Mouse (Mus musculus) left cerebral cortex, postnatal 36 days (tissue): ENCODE results near the gene Hsd17b11. TPM values are rescaled to one million over a fixed set of nuclear protein-coding genes. Genes with fewer than 3 reads are reported as not detected.
"Not testable (repeated sequence)": the region's sequence is repeated elsewhere in the genome, so short reads cannot be mapped to it uniquely, and the experiment has no call there.

ENCODE experiments used
- DNase-seq, 2 experiments: peaks; one replicate each; pipeline ENCODE4 v3.0.0; 2021 to 2022; ENCODE audit warnings: low spot score in 2 of 2, mixed read lengths in 1 of 2
- intact Hi-C: fragments of 180-260 bp; cut with DNase I; formaldehyde crosslinking; loops from one replicate; pipeline ENCODE4 v1.15.1; 2025
- total RNA-seq, 2 experiments: library from RNA; stranded (reverse); gene quantifications; 2 replicates each; pipeline ENCODE4 v1.2.3; 2021

Hsd17b11 gene
- total RNA-seq, 2 experiments from 2014 or later: 42.5 to 46.7 TPM

DNA sequence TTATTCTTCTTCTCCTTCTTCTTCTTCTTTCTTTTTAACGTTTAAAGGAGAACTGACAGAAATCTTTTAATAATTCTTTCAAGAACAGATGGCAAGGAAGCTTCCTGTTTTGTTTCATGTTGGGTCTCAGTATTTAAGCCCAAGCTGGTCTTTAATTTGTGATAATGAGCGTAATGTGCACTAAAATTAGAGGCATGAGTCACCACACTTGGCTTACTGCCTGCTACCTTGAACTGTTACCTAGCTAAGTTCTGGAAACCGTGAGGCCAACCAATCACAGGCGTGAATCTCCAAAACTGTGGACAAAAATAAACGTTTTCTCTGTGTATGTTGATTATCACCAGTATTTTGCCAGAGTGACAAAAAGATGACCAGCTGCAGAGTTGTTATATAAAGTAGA lies 23.0 kb downstream of the Hsd17b11 start:
- intact Hi-C loops: no loop called here
- no peak for DNase-seq

DNA sequence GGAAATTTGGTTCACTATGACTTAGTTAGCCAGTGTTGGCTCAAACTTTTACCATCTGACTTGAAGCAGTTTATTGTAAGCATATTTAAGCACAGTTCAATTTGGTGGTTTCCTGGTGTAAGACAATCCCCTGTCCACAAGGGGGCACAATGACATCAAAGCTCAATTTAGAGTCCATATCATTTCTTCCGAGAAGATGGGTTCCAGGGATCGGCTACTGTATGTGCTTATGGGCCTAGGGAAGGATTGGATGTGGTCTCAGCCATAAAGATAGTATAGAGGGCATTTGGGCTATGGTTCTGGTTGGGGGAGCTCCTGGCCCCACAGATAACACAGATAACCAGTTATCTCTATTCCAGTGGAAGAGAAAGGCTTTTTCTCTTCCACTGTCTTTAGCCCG lies 26.5 kb downstream of the Hsd17b11 start:
- intact Hi-C loops: no loop called here
- no peak for DNase-seq

DNA sequence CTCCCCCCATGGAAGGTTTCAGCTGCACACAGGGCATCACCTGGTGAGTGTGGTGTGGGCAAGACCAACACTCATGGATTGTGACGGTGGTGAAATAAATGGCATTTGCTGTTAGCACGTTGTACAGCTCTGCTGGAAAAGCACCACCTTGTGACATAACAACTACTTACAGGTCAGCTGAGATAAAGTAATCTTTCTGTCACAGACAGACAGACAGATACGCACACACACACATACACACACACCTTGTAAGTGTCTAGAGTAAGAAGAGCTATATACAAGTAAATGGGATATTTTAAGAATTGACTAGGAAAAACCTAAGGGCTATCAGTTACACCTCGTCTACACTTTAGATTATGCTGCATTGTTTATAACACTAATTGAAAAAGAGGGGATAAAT lies 27.1 kb downstream of the Hsd17b11 start:
- intact Hi-C loops: loop anchor here (5.0 kb wide), 1 partner anchor 343 kb away; no protein-coding TSS in a partner anchor
- no peak for DNase-seq

DNA sequence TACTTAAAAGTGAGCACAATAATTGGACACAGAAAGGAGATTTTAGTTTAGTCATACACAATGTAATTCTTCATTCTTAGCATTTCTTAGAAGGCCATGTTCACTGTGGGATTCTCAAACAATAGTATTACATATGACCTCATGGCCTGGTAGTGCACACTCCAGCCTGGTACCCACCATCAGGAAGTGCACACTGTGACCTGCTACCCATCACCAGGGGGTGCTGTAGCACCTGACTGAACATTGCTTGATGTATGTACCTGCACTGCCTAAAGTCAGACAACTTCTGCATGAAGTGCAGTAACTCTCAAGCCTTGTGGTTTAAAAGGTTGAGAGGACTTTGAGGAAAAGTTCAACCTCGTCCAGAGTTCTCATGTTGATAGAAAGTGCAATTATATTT lies 28.1 kb downstream of the Hsd17b11 start:
- intact Hi-C loops: loop anchor here (5.0 kb wide), 1 partner anchor 344 kb away; no protein-coding TSS in a partner anchor
- DNase-seq: no peak

DNA sequence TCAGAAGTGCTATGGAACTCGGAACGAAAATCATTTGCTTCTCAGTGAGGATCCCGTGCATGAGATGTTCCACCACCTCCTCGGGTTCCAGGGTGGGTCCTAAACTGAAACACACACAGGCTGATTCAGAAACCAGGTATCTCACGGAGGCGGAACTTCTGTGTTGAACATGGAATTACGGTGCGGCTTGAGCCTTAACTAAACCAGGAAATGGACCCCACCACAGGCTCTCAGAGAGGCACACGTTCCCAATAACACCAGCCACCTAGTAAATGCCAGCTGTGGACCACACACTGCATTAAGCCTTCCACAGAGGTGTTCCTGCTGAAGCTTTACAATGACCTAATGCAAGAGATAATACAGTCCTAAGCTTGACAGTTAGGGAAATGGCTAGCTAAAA lies 28.9 kb downstream of the Hsd17b11 start:
- no peak for DNase-seq
- intact Hi-C loops: loop anchor here (5.0 kb wide), 1 partner anchor 344 kb away; no protein-coding TSS in a partner anchor

DNA sequence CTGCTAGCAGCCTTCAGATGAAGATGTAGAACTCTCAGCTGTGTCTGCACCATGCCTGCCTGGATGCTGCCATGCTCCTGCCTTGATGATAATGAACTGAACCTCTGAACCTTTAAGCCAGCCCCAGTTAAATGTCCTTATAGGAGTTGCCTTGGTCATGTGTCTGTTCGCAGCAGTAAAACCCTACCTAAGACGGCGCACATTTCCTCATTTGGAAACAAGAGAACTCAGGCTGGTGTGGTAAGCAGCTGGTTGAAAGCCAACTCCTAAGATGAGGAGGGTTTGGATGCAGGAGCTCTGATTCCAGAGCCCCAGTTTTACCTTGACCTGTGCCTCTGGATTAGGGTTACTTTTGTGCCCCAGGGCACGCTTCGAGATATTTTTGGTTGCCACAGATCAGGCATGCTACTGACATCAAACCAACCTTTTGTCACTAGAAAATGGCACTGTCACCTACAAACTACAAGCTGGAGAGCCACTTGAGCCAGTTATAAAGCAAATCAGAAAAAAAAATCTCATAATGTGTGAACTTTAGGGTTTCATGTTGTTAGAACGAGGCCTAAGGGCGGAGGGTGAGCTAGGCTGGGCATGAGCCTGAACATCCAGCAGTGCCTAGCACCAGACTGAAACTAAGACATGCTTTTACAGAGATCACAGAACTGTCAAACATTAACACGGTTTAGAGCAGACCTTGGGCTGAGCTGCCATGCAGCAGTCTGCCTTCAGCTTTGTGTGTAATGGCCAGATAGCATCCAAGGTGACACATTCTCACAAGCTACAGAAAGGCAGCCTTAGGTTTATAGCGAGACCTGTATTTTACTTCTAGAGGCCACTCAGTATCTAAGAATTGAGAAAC lies 40.8 kb downstream of the Hsd17b11 start:
- DNase-seq: no peak
- intact Hi-C loops: no loop called here

DNA sequence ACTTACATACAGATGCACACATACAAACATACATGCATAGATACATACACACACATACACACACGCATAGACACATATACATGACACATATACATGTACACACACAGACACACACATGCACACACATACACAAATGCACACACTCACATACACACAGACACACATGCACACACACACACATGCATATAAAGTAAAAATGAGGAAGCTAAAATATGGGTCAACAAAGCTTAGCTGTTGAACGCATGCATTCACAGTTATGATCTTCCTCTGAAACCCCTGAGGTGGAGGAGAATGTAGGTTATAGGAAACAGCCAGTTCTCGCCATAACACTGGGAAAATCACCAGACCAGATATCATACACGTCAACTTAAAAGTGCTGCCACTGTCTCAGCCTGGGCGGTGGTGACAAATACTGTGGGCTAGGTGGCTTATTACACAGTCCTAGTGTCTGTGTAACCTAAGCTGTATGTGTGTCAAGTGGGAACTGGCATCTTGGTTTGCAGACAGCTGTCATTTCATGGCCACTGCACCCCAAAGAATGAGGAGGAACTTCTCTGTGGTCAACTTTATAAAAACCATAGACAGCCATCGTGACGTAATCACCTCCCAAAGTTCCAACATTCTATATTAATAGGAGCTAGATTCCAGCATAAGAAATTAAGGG lies 43.7 kb downstream of the Hsd17b11 start:
- intact Hi-C loops: no loop called here
- DNase-seq: no peak

DNA sequence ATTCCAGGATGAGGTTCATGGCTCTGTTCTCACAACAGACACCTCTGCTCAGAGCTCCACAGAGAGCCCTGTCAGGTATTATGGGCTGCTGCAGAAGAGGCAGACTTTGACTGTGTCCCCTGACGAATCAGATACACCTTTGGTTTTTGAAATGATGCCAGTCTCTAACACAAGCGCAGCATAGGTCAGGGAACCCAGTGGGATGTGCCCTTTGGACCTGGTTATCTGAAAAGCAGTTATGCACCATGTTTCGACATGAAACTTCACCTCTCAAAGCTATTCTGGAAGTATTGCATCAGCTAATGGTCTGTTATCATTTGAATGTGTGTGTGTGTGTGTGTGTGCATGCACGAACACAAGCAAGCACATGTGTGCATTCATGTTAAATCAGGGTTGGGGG lies 44.4 kb downstream of the Hsd17b11 start, which contains the start of gene Hsd17b13:
Gene Hsd17b13 (minus strand): TSS at position 114 of the 400 bp plus-strand sequence.
- intact Hi-C loops: no loop called here
- DNase-seq: no peak

DNA sequence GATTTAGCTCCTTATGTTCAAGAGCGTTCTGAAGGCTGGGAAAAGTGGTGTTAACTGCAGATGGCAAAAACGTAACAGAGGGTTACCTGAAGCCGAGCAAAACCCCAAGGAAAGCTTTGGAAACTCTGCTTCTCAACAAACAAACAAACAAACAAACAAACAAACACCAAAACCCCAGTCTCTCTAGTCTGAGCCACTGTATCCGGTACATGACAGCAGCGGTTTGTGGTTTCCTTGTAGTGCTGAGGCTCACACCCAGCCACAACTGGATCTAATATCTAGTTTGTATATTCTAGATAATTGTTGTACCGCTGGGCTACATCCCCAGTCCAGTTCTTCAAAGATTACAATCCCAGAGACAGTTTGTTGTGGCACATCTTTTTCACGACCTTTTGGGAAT lies 46.0 kb downstream of the Hsd17b11 start:
- DNase-seq: no peak
- intact Hi-C loops: no loop called here

DNA sequence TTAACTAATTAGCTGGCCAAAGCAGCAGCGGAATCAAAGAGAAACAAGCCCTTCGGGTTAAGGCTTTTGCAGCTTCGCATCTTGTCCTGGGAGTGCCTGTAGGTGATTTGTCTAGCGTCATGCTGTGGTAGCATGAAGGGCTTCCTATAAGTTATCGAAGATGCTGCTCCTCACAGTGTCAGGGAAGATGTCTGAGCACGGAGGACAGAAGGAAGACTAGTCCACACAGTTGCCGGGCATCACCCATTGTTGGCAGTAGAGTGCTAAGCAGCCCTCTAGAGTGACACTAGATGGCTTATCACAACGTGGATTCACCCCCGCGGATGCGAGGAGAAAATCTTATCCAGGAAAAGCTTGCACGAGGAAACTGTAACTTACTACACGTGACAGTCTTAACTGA lies 48.9 kb downstream of the Hsd17b11 start:
- DNase-seq: no peak
- intact Hi-C loops: no loop called here

DNA sequence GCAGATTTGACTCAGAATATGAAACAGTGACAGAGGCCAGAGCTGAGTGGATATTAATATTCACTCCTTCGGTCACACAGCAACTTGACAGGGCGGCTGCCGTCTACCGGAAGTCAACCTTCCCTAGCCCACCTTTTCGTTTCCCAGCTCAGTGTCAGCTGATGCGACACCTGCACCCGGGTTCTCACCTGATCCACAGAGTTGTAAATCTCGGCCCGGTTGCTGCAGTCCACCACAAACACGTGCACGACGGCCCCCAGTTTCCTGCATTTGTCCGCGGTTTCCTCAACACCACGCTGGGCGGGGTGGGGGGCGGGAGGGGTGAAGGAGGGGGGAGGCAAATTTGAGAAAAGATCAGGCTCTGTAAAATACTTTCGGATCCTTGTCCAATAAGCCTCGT lies 49.3 kb downstream of the Hsd17b11 start:
- no peak for DNase-seq
- intact Hi-C loops: no loop called here

DNA sequence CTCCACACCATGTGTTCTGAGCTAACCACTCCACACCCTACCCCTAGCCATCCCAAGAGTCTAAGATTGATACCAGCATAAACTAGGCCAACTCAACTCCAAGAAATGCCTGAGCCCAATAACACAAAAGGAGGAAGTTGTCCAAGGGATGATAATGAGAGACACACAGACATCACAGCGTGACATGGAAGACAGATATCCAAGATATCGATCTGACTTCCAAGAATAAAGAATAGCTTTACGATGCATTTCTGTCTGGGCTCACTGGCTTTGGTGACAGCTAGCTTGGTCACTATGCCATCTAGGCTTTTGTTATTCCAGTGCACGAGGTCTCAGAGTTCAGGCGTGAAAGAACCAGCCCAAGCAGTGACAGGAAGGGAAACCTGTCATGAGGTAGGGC lies 50.7 kb downstream of the Hsd17b11 start:
- intact Hi-C loops: no loop called here
- no peak for DNase-seq

DNA sequence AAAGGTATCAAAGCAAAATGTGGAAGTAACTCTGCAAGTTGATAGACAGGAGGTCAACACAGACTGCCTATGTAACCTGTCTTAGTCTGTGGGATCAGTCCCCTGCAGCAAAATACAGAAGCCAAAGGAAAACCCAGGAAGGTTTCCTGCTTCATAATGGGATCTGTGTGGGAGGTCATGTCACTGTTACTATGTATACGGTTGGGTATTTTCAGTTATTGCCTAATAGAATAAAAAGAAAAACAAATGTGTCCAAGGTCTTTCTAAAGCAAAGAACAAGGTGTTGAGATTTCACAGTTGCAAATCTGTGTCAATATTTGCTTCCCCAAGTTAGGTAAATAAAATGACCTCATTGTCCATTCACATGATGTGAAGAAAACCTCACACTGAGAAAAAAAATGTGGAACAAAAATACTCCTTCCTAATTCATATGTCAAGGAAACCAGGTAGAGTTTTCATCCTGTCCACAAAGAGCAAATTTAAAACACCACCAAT lies 58.7 kb downstream of the Hsd17b11 start:
- DNase-seq: no peak
- intact Hi-C loops: no loop called here

DNA sequence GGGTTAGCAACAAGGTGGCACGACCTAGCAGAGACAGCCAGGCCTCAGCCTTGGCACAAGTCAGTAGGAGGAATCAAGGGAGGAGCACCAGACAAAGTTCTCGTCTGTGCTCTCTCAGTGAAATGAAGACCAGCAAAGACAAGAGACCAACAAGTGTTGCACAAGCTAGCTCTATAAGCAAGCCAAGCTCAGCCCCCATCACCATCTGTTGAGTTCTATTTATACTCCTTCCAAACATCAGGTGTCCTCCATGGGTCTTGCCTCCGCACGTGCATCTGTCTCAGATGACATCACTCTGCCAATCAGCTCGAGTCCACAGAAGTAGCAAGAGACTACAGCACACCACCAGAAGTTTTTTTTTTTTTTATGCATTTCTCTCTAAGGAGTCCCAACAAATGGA lies 67.1 kb downstream of the Hsd17b11 start:
- no peak for DNase-seq
- intact Hi-C loops: no loop called here

DNA sequence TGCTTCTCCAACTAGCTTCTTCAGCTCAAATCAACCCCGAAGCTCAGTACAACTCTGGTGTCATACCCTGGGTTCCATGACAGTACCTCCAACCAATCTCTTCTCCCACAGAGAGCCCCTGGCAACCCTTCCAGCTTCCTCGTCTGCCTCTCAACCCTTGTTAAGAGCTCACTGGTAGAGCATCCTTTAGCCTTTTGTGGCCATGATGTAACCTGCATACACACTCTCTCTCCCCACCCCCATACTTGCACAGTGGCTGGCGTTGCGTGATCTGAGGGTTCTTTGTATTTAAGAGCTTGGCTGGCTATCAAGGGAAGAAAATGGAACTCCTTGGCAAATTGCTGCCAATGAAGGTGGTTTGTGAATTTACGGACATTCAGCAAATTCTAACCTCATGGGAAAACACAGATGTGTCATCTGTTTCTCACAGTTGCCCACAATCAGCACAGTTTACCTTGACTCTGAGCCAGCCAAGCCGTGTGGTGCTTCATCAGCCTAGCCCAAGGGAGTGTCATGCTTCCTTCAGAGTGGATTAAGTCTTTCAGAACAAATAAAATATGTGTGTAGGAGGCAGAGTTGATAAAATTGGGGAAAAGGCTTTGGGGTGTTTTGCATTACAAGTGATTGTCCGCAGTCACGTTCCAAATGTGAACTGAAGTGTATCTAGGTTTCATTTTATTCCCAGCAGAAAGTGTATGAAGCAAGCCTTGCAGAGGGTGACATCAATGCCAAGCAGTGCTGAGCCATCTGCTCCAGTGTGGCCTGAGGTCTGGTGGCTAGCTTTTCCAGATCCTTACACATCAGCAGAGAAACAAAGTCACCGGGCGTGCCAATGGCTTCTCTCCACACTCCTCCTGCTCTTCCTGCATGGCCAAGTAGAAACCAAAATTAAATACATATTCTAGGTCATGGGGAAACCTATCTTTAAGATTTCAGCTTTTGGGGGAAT lies 68.3 kb downstream of the Hsd17b11 start:
- intact Hi-C loops: no loop called here
- no peak for DNase-seq

DNA sequence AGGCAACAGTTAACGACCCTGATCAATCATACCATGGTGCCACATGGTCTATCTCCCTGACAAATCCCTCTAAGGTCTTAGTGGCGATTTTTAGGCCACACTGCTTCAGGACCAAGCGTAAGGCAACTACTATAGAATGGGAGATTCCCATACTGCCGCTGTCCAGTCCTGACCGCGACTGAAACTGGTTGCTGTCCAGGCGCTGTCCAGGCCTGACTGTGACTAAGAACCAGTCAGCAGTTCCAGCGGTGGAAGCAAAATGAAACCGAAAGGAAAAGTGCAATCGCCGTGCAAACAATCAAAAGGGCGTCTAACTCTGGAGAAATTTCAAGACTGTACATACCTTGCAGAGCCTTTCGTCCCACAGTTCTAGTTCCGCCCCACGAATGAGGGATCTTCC lies 71.6 kb downstream of the Hsd17b11 start:
- intact Hi-C loops, DNase-seq: not testable (repeated sequence)

DNA sequence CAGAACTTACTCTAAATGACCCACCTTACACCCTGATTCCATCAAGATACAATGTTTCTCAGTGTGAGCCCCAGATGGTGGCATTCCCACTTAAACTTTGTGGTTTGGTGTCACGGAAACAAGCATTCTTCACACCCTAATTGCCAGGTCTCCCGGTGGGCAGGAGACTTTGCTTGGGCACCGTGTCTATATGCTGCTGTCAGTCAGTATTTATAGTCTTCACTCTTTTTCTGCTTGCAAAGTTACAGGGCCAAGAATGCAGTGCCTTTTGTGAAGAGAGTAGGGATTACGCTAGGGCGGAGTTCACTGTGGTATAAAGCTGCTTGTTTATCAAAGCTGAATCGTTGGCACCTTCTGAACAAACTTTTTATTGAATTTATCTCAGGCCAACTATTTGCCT lies 78.5 kb downstream of the Hsd17b11 start:
- DNase-seq: no peak
- intact Hi-C loops: no loop called here

DNA sequence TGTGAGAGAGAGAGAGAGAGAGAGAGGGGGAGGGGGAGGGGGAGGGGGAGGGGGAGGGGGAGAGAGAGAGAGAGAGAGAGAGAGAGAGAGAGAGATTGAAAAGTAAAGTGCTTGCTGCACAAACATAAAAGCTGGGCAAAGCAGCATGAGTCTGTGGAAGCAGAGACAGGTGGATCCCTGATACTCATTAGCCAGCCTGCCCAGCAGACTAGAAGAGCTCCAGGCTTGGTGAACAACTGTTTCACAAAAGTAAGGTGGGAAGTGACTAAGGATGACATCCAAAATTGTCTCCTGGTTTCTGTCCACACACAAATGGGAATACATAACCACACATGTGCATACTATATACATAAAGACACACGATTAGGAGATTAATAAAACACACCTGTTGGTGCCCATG lies 81.9 kb downstream of the Hsd17b11 start:
- DNase-seq: no peak
- intact Hi-C loops: no loop called here
